Comparison of ENCODE assay signal across 7 mouse cellular contexts in genomic region chr4:32303076-32303475, GRCm38 (mm10).
DNase-seq lines count a peak whose midpoint lies in the region; ATAC-seq and TF ChIP-seq lines count a peak whose summit lies in the region.

No protein-coding gene starts in this region.

- ATAC-seq in activated CD4-positive, CD25-positive, alpha-beta regulatory T cell, adult 4 months, result no peak

- no peak for TF ChIP-seq CTCF in brain, embryonic 14.5 days (IDR thresholded peaks at IDR 0.05; ENCODE audit: borderline replicate concordance, extremely low read depth, insufficient read depth, insufficient read length)

- DNase-seq in brain, embryonic 14.5 days (ENCODE audit: low read depth), result peak; percentile 93
- DNase-seq in cerebellum, postnatal 25 days, result peak; percentile 62 to 64
- DNase-seq in gastrocnemius, postnatal 10 days, result peak; percentile 24
- peak; percentile 82 for DNase-seq in hindlimb bud, embryonic 11.5 days (ENCODE audit: extremely low spot score, low read depth, low spot score)
- DNase-seq in mesoderm, embryonic 11.5 days (ENCODE audit: low read depth, low spot score), result peak; percentile 87
- peak; percentile 32 to 39 for DNase-seq in right cerebral cortex, postnatal 36 days (ENCODE audit: low spot score in 2 of 2)

- TF ChIP-seq POLR2A in brain, embryonic 14.5 days (IDR thresholded peaks at IDR 0.05; ENCODE audit: borderline replicate concordance, extremely low read depth, insufficient read depth, insufficient read length, poor library complexity, severe bottlenecking), result no peak

Comparison
In these comparisons a context has a peak if more than half of its experiments do, and no peak if none do; other contexts are left out.
1. DNase-seq: peak in every context shown above with its lines; median percentile 93 in brain, embryonic 14.5 days; 87 in mesoderm, embryonic 11.5 days; 82 in hindlimb bud, embryonic 11.5 days; 63 in cerebellum, postnatal 25 days; 36 in right cerebral cortex, postnatal 36 days; 24 in gastrocnemius, postnatal 10 days.